Mouse (Mus musculus): ENCODE measurements at regions not wholly inside any gene's neighbourhood (a gene's known extent, or its start where the extent isn't known, plus 50 kb on each side); places are given as distances from the start of the nearest gene placed in this dataset.

GRCm38 (mm10) chr10:96438398-96439103 lies 178.3 kb upstream of the Btg1 start:
- no peak for DNase-seq

- no peak for DNase-seq
These were observed 174.6 kb upstream of the Btg1 start for GRCm38 (mm10) chr10:96442165-96442564.

- no peak for DNase-seq
These were observed 166.5 kb upstream of the Btg1 start for GRCm38 (mm10) chr10:96450266-96450665.

- DNase-seq = no peak
These were observed 161.9 kb upstream of the Btg1 start for GRCm38 (mm10) chr10:96454857-96455256.

GRCm38 (mm10) chr10:96458551-96458950 lies 158.3 kb upstream of the Btg1 start:
- DNase-seq = no peak

- no peak for DNase-seq
These were observed 157.6 kb upstream of the Btg1 start for GRCm38 (mm10) chr10:96459186-96459585.

- no peak for DNase-seq
These were observed 156.7 kb upstream of the Btg1 start for GRCm38 (mm10) chr10:96460151-96460550.

- DNase-seq = no peak
These were observed 156.0 kb upstream of the Btg1 start for GRCm38 (mm10) chr10:96460617-96461338.

- DNase-seq = no peak
These were observed 150.8 kb upstream of the Btg1 start for GRCm38 (mm10) chr10:96465967-96466366.

- DNase-seq = no peak
These were observed 150.0 kb upstream of the Btg1 start for GRCm38 (mm10) chr10:96466845-96467244.

- DNase-seq = no peak
These were observed 149.1 kb upstream of the Btg1 start for GRCm38 (mm10) chr10:96467661-96468060.

GRCm38 (mm10) chr10:96471523-96471922 lies 145.3 kb upstream of the Btg1 start:
- DNase-seq = no peak

- no peak for DNase-seq
These were observed 137.5 kb upstream of the Btg1 start for GRCm38 (mm10) chr10:96479350-96479749.

GRCm38 (mm10) chr10:96479786-96480185 lies 137.0 kb upstream of the Btg1 start:
- no peak for DNase-seq

- DNase-seq = peak; percentile 16
These were observed 136.1 kb upstream of the Btg1 start for GRCm38 (mm10) chr10:96480453-96481324.

- no peak for DNase-seq
These were observed 135.5 kb upstream of the Btg1 start for GRCm38 (mm10) chr10:96481325-96481638.

GRCm38 (mm10) chr10:96486724-96487123 lies 130.1 kb upstream of the Btg1 start:
- no peak for DNase-seq

GRCm38 (mm10) chr10:96493706-96494105 lies 123.1 kb upstream of the Btg1 start:
- DNase-seq = no peak

GRCm38 (mm10) chr10:96496700-96497099 lies 120.1 kb upstream of the Btg1 start:
- no peak for DNase-seq

GRCm38 (mm10) chr10:96497482-96497881 lies 119.3 kb upstream of the Btg1 start:
- DNase-seq = no peak

- DNase-seq = no peak
These were observed 117.5 kb upstream of the Btg1 start for GRCm38 (mm10) chr10:96499274-96499673.

GRCm38 (mm10) chr10:96502090-96502728 lies 114.6 kb upstream of the Btg1 start:
- no peak for DNase-seq

- DNase-seq = peak; percentile 78
These were observed 114.1 kb upstream of the Btg1 start for GRCm38 (mm10) chr10:96502736-96503135.

Measured in cerebellum, adult 8-10 months (tissue).